Mouse (Mus musculus): ENCODE results near the gene Pcbp2. TPM values are rescaled to one million over a fixed set of nuclear protein-coding genes. Genes with fewer than 3 reads are reported as not detected.

The Pcbp2 gene
- polyA plus RNA-seq, 1 experiment from 2014 or later, result 217 TPM

GRCm38 (mm10) chr15:102500479-102500878 is 30.1 kb downstream of the Pcbp2 start:
- 78% methylated on average over 5 of the region's 5 CpGs for WGBS
- Histone ChIP-seq H3K4me1 (peaks cover 6% of the 10 kb centered on the region; the same call in 1 of the 2 replicates), H3K36me3 (peaks cover 91% of the 10 kb centered on the region), H3K9ac (no peak overlapping the region), H3K27ac (no peak overlapping the region), H3K9me3 (no peaks in the 10 kb centered on the region), H3K4me2 (no peak overlapping the region), H3K27me3 (no peaks in the 10 kb centered on the region), H3K4me3 (no peak overlapping the region)
- ATAC-seq (ENCODE audit: borderline replicate concordance, extremely low read depth, low FRiP score, low TSS enrichment), result no peak

DNA sequence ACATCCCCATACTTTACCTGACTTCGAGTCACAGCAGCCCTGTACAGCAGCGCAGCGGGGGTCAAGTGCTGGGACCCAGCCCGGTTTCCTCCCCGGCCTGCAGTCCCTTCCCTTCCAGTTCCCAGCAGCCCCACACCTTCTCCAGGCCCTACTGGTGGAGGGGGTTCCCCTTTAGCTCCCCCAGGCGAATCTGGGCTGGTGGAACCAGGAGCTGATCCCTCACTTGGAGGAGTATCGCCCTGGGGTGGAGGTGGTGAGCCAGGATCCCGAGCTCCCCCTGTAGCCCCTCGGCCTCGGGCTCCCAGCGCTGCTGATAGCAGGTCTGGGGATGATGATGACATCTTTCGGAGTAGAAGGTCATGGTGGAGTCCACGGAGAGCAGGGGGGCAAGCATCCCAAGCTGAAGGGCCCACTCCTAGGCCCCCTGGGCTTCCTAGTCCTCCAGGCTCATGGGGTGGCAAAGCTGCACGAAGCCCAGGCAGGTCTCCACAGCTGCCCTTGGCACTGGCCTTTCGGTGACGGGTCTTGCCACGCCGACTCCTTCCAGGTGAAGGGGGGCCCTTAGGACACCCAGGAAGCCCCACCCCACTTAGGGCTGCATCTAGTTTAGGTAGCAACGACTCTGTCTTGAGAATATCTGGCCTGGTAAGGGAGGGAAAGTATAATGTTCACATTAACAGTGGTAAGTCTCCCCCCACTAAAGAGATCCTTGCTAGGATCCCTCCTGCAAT is 30.9 kb downstream of the Pcbp2 start:
- no peaks in the 10 kb centered on the region for H3K27me3 ChIP-seq
- no peak overlapping the region for H3K27ac ChIP-seq
- peaks cover 84% of the 10 kb centered on the region for H3K36me3 ChIP-seq
- H3K4me1 ChIP-seq, result peaks cover 10% of the 10 kb centered on the region; the same call in 1 of the 2 replicates
- 78% methylated on average over 19 of the region's 19 CpGs for WGBS
- ATAC-seq (ENCODE audit: borderline replicate concordance, extremely low read depth, low FRiP score, low TSS enrichment), result 0 out of 2 replicates have a peak, but pooled peaks have one; percentile 17
- no peak overlapping the region for H3K9ac ChIP-seq
- no peak overlapping the region for H3K4me3 ChIP-seq
- H3K9me3 ChIP-seq, result no peaks in the 10 kb centered on the region
- H3K4me2 ChIP-seq, result no peak overlapping the region

- Histone ChIP-seq H3K4me2 (no peak overlapping the region), H3K27ac (no peak overlapping the region), H3K4me1 (peaks cover 10% of the 10 kb centered on the region; the same call in 1 of the 2 replicates), H3K36me3 (peaks cover 75% of the 10 kb centered on the region), H3K27me3 (no peaks in the 10 kb centered on the region), H3K9ac (no peak overlapping the region), H3K9me3 (no peaks in the 10 kb centered on the region), H3K4me3 (no peak overlapping the region)
- ATAC-seq (ENCODE audit: borderline replicate concordance, extremely low read depth, low FRiP score, low TSS enrichment), result no peak
- WGBS, result 70% methylated on average over 9 of the region's 9 CpGs
These were observed 32.0 kb downstream of the Pcbp2 start for GRCm38 (mm10) chr15:102502254-102502840.

DNA sequence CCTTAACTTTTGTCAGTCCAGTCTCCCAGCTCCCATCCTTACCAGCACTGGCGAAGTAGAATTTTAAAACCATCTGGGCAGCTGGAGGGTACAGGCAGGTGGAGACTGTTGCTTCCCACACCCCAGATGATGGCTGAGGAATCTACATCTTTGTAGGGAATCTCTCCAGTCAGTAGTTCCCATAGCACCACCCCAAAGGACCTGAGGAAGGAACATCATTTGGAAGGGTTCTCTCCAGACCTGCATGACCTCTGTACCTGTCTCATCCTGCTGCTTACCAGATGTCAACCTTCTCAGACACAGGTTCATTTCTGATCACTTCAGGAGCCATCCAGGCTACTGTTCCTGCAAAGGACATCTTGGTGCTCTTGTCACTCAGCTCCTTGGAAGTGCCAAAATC is 33.1 kb downstream of the Pcbp2 start, which contains the start of gene Gm10337:
Gm10337 (plus strand) TSS at position 276 of the 400 bp plus-strand sequence.
- Histone ChIP-seq H3K36me3 (peaks cover 64% of the 10 kb centered on the region), H3K4me2 (no peak within 1 kb of the TSS), H3K9me3 (no peaks in the 10 kb centered on the region), H3K4me3 (no peak within 1 kb of the TSS), H3K27ac (no peak within 1 kb of the TSS), H3K4me1 (peaks cover 10% of the 10 kb centered on the region; the same call in 1 of the 2 replicates), H3K27me3 (no peaks in the 10 kb centered on the region), H3K9ac (no peak within 1 kb of the TSS)
- WGBS, result 84% methylated on average over 1 of the region's 1 CpGs
- ATAC-seq (ENCODE audit: borderline replicate concordance, extremely low read depth, low FRiP score, low TSS enrichment), result no peak

DNA sequence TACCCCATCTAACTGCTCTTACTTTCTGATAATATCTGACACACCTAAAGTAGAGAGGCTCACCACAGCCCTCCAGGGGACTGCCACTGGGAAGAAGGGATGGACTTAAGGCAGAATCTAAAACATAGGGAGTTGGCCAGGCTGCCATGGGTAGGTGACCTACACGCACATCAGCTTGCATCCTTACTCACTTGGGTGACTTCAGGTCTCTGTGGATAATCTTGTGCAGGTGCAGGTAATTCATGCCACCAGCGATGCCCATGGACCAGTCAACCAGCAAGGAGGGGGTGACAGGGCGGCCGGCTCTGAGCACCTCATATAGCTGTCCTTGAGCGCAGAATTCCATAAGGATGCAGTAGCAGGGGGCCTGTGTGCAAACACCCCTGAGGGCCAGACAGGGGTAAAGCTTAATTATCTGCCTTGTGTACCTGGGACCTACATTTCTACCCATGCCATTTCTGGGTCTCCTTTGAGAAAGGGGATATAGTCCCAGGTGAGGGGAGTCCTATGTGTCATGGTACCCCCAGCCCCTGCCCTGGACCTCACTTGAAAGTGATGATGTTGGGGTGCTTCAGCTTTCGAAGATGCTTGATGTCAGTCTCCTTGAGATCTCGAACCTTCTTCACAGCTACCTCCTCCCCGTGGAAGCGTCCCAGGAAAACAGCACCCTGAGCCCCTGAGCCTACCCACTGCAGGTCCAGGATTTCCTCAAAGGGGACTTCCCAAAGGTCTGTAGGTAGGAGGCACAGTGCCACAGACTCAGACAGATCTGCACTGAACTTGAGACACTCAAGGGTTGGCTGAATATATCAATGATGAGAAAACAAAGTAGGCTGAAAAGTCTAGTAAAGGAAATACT is 33.8 kb downstream of the Pcbp2 start:
- no peak overlapping the region for H3K4me3 ChIP-seq
- H3K9ac ChIP-seq, result no peak overlapping the region
- no peaks in the 10 kb centered on the region for H3K9me3 ChIP-seq
- WGBS, result 86% methylated on average over 9 of the region's 9 CpGs
- H3K27me3 ChIP-seq, result no peaks in the 10 kb centered on the region
- no peak for ATAC-seq (ENCODE audit: borderline replicate concordance, extremely low read depth, low FRiP score, low TSS enrichment)
- H3K36me3 ChIP-seq, result peaks cover 59% of the 10 kb centered on the region
- H3K4me1 ChIP-seq, result peaks cover 10% of the 10 kb centered on the region; the same call in 1 of the 2 replicates
- no peak overlapping the region for H3K4me2 ChIP-seq
- H3K27ac ChIP-seq, result no peak overlapping the region

GRCm38 (mm10) chr15:102505073-102505769 is 34.9 kb downstream of the Pcbp2 start:
- Histone ChIP-seq H3K27ac (no peak overlapping the region), H3K4me2 (no peak overlapping the region), H3K27me3 (no peaks in the 10 kb centered on the region), H3K9me3 (no peaks in the 10 kb centered on the region), H3K4me1 (peaks cover 14% of the 10 kb centered on the region; the same call in 1 of the 2 replicates), H3K4me3 (no peak overlapping the region), H3K36me3 (peaks cover 48% of the 10 kb centered on the region), H3K9ac (no peak overlapping the region)
- 60% methylated on average over 12 of the region's 12 CpGs for WGBS
- no peak for ATAC-seq (ENCODE audit: borderline replicate concordance, extremely low read depth, low FRiP score, low TSS enrichment)

DNA sequence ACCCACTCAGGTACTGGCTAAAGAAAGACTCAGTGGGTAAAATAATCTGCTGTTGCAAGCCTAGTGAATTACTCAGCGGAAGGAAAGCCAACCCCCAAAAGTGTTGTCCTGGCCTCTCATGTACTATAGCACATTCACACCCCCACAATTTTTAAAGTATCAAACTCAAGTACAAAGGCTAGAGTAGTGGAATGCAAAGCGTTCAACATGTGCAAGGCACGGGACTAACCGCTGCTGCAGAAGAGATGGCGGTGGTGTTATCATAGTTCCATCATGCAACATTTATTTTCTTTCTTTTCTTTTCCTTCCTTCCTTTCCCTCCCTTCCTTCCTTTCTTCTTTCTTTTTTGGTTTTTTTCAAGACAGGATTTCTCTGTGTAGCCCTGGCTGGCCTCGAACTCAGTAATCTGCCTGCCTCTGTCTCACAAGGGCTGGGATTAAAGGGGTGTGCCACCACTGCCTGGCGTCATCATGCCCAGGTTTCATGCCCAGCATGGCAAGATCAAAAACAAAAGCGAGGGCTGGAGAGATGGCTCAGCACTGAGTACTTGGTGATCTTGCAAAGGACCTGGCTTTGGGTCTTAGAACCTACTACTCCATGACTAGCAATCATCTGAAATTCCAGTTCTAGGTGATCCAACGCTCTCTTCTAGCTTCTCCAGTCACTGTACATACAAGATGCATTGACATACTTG is 35.6 kb downstream of the Pcbp2 start:
- no peak for ATAC-seq (ENCODE audit: borderline replicate concordance, extremely low read depth, low FRiP score, low TSS enrichment)
- no peak overlapping the region for H3K4me2 ChIP-seq
- H3K9ac ChIP-seq, result no peak overlapping the region
- no peaks in the 10 kb centered on the region for H3K27me3 ChIP-seq
- H3K27ac ChIP-seq, result 0 out of 2 replicates have a peak overlapping the region, but pooled peaks have one; percentile 2
- peaks cover 41% of the 10 kb centered on the region for H3K36me3 ChIP-seq
- no peak overlapping the region for H3K4me3 ChIP-seq
- 61% methylated on average over 9 of the region's 9 CpGs for WGBS
- H3K9me3 ChIP-seq, result no peaks in the 10 kb centered on the region
- H3K4me1 ChIP-seq, result peaks cover 17% of the 10 kb centered on the region

DNA sequence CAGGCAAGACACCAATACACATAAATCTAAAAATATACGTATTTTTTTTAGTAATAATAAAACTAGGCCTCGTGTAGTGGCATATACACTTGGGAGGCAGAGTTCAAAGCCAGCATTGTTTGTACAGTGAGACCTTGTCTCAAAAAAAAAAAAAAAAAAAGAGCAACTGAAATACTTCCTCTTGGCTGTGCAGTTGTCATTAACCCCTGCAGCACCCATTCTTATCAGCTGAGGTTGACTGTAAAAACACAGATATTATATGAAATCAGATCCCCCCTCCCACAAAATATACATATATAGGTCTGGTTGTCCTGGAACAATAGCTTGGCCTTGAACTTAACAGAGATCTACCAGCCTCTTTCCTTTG is 36.1 kb downstream of the Pcbp2 start:
- Histone ChIP-seq H3K4me3 (no peak overlapping the region), H3K4me2 (no peak overlapping the region), H3K36me3 (peaks cover 36% of the 10 kb centered on the region), H3K4me1 (peaks cover 23% of the 10 kb centered on the region), H3K9ac (no peak overlapping the region), H3K9me3 (no peaks in the 10 kb centered on the region), H3K27ac (0 out of 2 replicates have a peak overlapping the region, but pooled peaks have one; percentile 2), H3K27me3 (no peaks in the 10 kb centered on the region)
- WGBS, result 11% methylated on average over 2 of the region's 2 CpGs
- no peak for ATAC-seq (ENCODE audit: borderline replicate concordance, extremely low read depth, low FRiP score, low TSS enrichment)

DNA sequence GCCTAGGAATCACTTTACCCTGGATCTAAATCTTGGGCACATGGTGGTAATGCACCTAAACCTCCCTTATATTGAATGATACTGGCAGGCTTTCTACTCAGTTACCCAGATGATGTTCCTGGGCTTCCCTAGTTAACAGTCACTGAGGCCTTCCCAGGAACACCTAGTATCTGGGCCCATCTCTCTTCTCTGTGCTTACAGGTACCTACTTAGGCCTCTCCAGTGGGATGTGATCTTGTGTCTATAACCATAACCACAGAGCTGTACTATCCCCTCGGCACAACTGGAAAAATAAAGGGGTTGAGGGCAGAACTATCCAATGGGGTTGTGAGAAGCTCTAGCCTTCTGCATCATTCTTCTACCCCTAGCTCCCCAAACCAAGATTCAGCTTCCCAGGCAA is 36.5 kb downstream of the Pcbp2 start:
- peaks cover 26% of the 10 kb centered on the region for H3K4me1 ChIP-seq
- H3K9ac ChIP-seq, result no peak overlapping the region
- no peak for ATAC-seq (ENCODE audit: borderline replicate concordance, extremely low read depth, low FRiP score, low TSS enrichment)
- peaks cover 31% of the 10 kb centered on the region for H3K36me3 ChIP-seq
- H3K27me3 ChIP-seq, result no peaks in the 10 kb centered on the region
- H3K4me3 ChIP-seq, result no peak overlapping the region
- 88% methylated on average over 1 of the region's 1 CpGs for WGBS
- H3K9me3 ChIP-seq, result no peaks in the 10 kb centered on the region
- no peak overlapping the region for H3K27ac ChIP-seq
- no peak overlapping the region for H3K4me2 ChIP-seq

DNA sequence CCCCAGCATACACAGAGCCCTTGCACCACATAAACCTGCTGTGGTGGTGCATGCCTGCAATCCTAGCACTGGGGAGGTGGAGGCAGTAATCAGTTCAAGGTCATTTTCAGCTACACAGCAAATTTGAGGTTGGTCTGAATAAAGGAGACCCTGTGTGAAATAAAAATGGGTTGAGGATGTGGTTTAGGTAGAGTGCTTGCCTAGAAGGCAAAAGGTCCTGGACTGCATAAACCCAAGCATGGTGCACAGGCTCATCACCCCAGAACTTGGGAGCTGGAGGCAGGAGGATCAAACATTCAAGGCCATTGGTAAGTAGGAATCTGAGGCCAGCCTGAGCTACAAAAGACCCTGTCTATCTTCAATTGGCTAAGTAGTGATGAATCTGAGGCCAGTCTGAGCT is 37.2 kb downstream of the Pcbp2 start:
- Histone ChIP-seq H3K27ac (no peak overlapping the region), H3K9me3 (no peaks in the 10 kb centered on the region), H3K27me3 (no peaks in the 10 kb centered on the region), H3K4me1 (peaks cover 32% of the 10 kb centered on the region), H3K4me3 (no peak overlapping the region), H3K4me2 (no peak overlapping the region), H3K9ac (no peak overlapping the region), H3K36me3 (peaks cover 24% of the 10 kb centered on the region)
- no peak for ATAC-seq (ENCODE audit: borderline replicate concordance, extremely low read depth, low FRiP score, low TSS enrichment)

GRCm38 (mm10) chr15:102508336-102508735 is 38.0 kb downstream of the Pcbp2 start:
- peaks cover 32% of the 10 kb centered on the region for H3K4me1 ChIP-seq
- 80% methylated on average over 3 of the region's 3 CpGs for WGBS
- no peak overlapping the region for H3K4me2 ChIP-seq
- no peaks in the 10 kb centered on the region for H3K27me3 ChIP-seq
- H3K4me3 ChIP-seq, result no peak overlapping the region
- H3K27ac ChIP-seq, result no peak overlapping the region
- no peak for ATAC-seq (ENCODE audit: borderline replicate concordance, extremely low read depth, low FRiP score, low TSS enrichment)
- peaks cover 17% of the 10 kb centered on the region for H3K36me3 ChIP-seq
- no peaks in the 10 kb centered on the region for H3K9me3 ChIP-seq
- H3K9ac ChIP-seq, result no peak overlapping the region
